Mouse (Mus musculus): ENCODE data around the gene Ftl1.

GRCm38 (mm10) chr7:45470869-45471268 is 11.2 kb upstream of the Ftl1 start:
- peak; percentile 86 to 89 for TF ChIP-seq CTCF (conservative IDR thresholded peaks at IDR 0.05 in 1 of 2, IDR thresholded peaks at IDR 0.05 in 1 of 2; ENCODE audit: low read depth in 2 of 2, low read length in 2 of 2)
- TF ChIP-seq NRF1 (IDR thresholded peaks at IDR 0.05; ENCODE audit: low read depth, low read length) = no peak
- no peak for TF ChIP-seq ZMIZ1 (IDR thresholded peaks at IDR 0.05; ENCODE audit: low read depth, low read length)
- no peak for TF ChIP-seq NELFE (IDR thresholded peaks at IDR 0.05; ENCODE audit: low read depth, low read length)
- TF ChIP-seq POLR2A (IDR thresholded peaks at IDR 0.05; ENCODE audit: low read depth, low read length) = no peak

All from CH12.LX (cell line).